Mouse (Mus musculus): ENCODE data around the gene Galnt12.

Gene Galnt12

DNA sequence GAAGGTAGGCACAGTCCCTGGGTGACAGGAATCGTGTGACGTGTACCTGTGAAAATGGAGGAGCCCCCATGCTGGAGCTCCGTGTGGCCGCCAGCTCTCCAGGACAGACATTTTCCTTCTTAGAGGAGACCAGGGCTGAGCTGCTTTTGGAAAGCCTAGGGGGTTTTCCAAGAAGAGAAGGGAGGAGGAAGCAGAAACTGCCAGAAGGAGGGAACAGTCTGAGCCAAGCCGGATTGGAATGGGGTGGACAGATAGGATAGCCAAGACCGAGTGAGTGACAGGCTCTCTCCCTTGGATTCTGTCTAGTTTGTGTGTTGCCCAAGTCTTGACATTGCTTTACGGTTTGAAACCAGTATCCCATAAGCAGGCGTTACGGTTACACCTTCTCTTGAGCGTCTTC is 11.9 kb downstream of the Galnt12 start:
- no peak for DNase-seq

DNA sequence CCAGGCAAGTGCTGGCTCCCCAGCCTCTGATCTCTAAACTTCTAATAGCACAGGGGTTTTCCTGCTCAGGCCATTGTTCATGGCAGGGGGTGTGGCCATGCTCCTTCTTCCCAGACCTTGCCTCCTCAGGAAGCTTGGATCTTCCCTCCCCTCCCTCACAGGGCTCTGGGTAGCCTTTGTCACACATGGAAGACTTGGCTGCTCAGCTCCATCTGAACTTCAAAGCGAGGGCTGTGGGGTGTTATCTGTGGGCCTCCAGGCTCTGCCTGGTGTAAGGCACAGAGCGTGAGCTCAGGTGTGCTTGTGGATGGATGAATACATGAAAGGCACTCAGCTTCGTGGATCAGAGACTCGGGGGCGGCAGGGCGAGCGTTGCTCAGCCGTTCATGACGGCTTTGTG is 20.2 kb downstream of the Galnt12 start:
- no peak for DNase-seq

DNA sequence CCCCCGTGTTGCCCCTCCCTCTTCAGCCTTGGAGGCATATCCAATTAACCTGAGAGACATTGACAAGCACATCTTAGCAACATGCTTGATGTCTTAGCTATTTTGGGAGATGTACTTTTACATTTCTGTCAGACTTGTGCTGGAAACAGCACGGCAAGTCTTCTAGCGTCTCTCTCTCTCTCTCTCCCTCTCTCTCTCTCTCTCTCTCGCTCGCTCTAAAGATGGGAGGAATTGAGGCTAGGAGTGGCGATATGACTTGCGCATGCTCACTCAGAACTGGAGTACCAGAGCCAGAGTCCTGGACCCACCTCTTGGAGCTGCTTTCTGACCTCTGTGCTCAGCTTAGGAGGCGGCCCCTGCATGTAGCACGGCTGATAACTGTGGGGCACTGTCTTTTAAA is 20.9 kb downstream of the Galnt12 start:
- DNase-seq = no peak

DNA sequence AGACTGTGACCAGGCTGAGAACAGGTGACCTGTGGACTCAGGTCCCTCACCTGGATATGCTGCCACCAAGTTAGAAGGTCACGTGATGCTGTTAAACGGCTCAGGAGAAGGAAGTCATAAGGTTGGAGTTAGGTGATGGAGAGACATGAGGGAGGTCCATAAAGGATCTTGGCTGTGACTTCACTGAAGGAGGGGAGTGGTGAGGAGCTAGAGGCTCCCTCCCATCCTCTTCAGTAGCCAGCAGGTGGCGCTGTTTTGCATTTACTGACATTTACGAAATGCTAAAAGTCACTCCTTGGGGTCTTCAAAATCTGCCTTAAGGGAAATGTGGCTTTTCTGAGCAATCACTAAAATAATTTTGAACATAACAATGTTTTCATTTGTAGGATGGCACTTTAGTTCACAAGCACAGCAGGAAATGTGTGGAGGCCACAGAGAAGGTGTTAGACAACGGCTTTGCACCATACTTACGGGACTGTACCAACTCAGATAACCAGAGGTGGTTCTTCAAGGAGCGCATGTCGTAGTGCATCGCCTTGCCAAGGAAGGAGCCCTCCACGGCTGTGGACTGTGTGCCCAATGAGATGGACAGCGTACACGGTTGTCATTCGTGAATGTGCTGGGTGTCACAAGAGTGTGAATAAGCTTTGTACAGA is 30.5 kb downstream of the Galnt12 start:
- DNase-seq = peak; percentile 63

DNA sequence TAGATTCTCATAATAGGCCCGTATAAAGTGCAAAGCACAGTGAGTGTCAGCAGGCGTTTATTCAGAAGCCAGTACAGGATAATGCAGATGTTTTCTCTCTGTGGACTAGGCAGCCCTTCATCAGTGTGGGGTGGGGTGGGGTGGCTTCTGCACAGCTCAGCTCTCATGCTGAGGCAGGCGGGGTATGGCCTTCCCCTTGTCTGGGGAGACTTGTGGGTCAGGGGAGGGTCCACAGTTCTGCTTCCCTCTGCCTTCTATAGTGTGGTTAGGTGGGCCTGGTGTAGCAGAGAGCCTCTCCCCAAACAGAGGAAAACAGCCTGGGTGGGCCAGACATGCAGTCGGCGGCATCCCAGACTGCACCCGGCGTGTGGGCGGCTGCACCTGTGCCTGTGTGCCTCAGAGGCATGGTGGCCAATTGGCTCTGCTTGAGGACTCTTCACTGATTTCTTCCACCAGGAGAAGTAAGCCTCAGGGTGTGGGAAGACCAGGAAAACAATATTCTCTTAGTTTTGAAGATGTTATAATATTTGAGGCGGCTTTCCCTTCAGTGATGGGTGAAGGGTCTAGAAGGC is 32.5 kb downstream of the Galnt12 start:
- no peak for DNase-seq

GRCm38 (mm10) chr4:47128515-47128914 is 36.8 kb downstream of the Galnt12 start:
- DNase-seq = peak; percentile 50

DNA sequence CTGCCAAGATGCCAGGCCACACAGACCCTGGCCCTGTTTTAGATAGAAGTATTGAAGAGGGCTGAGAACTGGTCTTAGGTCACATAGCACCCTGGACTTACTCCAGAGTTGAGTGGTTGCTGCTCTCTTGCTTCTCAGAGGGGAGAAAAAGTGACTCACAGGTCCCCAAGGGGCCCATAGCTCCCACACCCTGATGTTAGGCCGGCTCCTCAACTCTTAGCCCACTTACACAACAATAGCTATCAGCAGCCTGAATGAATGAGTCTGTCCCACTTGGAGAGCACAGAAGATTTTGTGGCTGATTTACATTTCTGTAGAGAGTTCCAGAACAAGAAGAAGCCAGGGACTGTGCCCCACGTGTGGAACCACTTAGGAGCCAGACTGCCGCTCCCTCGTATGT is 37.9 kb downstream of the Galnt12 start:
- no peak for DNase-seq

DNA sequence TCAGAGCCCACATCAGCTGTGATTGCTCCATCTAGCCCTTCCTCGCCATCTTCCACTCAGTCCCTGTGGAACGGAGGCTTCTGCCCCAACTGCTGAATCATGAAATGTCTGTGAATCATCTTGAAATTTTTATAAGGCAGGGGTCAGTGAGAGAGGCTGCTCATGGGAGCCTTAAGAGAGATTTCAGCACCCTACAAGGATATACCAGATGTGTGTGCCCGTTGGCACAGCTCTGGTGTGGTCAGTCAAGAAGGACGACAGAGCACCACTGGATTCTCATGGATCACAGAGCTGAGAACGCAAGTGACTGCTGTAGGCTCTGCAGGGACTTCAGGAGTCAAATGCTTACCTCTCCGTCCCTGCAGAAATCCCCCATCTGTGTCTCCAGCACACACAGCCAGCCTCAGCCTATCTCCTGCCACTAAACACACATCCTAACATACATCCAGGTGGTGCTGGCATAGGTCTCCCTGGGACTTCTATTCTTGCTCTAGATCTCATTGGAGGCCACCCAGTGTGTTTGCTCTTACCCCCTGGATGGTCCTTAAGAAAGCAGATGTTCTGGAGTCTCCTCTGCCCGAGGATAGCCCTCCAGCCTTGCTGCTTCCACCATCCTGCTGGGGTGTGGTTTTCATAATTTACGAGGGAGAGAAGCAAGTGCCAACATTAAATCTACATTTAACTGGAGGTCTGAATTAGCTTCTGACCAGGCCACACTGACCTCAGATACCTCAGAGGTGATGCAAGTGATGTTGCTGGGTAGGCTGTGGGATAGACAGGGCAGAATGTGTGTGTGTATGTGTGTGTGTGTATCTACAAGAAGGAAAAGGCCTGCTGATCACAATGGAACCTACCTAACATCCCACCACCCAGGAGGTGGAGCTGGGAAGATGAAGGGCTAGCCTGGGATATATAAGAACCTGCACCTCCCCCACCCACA is 38.7 kb downstream of the Galnt12 start:
- DNase-seq = no peak

- DNase-seq = no peak
These were observed 40.2 kb downstream of the Galnt12 start for GRCm38 (mm10) chr4:47131931-47132330.

GRCm38 (mm10) chr4:47132413-47132812 is 40.7 kb downstream of the Galnt12 start:
- peak; percentile 74 for DNase-seq

- peak; percentile 84 for DNase-seq
These were observed 45.0 kb downstream of the Galnt12 start for GRCm38 (mm10) chr4:47136699-47137101.

DNA sequence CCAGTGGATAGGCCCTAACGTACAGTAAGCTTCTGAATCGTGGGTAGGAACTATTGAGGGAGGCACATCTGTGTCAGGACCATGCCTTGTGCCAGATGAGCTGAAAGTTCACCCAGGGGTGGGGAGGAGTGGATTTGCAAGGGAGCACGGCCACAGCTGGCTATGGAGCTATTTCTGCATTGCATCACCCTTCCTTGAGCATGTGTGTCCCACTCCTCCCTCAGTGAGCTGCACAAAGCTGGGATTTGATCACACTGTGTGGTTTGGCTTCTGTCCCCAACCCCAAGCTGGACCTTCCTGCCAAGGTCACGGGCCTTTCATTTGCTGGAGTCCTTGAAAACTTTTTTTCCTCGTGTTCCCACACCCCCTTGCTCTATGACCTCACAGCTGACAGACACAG is 45.8 kb downstream of the Galnt12 start:
- DNase-seq = no peak

- no peak for DNase-seq
These were observed 46.7 kb downstream of the Galnt12 start for GRCm38 (mm10) chr4:47138411-47138810.

GRCm38 (mm10) chr4:47138967-47139777 is 47.5 kb downstream of the Galnt12 start:
- peak; percentile 78 for DNase-seq

DNA sequence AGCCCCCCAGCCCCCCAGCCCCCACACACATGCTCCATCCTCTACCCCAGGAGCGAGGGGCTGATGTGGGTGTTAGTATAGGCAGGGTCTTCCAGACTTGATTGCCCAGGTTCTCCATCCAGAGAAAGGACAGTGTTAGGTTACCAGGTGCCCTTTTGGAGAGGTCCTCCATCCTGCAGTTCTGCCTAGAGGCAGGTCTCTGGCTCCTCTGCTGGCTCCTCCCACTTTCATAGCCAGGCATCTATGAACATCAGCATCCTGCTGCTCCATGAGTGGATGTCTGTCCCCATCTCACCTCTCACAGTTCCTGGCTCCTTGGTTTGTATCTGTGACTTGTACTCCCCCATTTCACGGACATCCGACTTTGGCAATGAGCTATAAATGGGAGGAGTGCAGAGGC is 48.6 kb downstream of the Galnt12 start:
- no peak for DNase-seq

DNA sequence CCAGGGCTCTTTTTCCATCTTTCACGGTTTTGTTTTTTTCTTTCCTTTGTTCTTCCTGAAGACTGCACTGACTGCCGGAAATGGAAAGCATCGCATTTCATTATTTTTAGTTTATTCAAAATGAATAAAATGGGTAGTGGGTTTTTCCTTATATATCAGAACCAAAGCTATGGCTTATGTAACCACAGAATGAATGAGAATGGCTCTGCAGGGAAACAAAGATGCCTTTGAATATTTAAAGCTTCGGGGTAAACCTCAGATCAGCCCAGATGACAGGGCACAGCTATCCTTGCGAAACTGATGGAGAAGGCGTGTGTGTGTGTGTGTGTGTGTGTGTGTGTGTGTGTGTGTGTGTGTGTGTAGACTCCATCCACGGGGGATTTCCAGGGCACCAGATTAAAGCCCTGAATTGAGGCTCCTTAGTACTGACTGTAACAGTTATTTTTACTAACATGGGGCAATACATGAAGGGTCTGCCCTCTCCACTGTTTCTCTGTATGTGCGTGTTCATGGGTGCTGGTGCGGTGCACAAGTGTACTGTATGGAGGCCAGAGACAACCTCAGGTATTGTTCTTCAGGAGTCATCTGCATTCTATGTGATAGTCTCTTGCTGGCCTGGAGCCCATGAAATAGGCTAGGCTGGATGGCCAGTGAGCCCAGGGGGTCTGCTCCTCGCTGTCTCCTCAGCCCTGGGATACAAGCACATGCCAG is 49.9 kb downstream of the Galnt12 start:
- no peak for DNase-seq

DNA sequence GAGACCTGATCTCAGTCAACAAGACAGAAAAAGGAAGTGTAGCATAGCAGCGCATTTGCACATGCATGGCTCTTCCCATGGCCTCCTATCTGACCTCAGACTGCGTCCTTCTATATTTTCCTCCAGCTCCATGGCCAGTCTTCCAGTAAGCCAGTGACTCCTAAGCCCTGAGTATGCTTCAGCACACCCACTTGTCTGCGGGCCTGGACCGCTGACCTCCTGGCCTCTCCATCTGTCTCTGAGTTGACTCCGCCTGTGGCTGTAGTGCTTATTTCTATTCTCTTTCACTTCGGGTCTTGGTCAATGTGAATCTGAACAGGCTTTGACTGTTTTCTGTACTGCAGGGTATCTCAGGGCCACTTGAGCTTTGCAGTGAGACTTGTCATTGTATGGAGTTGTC is 52.1 kb downstream of the Galnt12 start:
- no peak for DNase-seq

DNA sequence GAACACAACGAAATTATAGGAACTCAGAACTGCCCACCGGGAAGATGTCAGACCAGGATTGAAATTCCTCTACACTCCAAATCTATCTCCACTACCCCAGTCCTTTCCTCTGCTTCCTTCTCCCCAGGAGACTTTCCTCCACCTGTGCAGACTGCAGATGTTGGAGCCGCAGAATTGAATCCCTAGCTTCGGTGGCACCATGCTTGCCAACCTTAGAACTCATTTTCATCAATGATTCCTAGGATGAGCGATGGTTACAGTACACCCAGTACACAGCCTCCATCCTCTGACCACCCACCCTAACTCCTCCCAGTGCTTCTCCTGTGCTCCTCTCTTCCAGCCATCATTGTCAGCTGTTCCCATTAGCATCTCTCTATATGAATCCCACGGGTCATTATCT is 53.6 kb downstream of the Galnt12 start:
- no peak for DNase-seq

GRCm38 (mm10) chr4:47146561-47146960 is 54.9 kb downstream of the Galnt12 start:
- no peak for DNase-seq

DNA sequence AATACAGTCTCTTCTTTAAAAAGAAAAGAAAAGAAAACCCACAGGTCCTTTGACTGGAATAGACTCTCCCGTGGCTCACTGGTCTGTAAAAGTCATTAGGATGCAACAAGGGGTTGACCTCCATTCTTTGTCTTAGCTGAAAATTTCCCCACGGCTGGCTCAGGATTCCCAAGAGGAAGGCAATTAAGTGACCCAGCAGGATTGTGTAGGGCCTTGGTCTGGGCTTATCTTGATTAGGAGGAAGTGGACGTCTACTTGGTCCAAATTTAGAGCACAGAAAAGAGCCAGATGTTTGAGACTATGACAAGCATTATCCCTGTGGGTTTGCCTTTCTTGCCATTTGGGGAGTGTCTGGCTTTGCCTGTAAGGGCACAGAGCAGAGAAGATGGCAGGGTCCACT is 58.3 kb downstream of the Galnt12 start:
- DNase-seq = peak; percentile 41

- no peak for DNase-seq
These were observed 59.1 kb downstream of the Galnt12 start for GRCm38 (mm10) chr4:47150806-47151205.

DNA sequence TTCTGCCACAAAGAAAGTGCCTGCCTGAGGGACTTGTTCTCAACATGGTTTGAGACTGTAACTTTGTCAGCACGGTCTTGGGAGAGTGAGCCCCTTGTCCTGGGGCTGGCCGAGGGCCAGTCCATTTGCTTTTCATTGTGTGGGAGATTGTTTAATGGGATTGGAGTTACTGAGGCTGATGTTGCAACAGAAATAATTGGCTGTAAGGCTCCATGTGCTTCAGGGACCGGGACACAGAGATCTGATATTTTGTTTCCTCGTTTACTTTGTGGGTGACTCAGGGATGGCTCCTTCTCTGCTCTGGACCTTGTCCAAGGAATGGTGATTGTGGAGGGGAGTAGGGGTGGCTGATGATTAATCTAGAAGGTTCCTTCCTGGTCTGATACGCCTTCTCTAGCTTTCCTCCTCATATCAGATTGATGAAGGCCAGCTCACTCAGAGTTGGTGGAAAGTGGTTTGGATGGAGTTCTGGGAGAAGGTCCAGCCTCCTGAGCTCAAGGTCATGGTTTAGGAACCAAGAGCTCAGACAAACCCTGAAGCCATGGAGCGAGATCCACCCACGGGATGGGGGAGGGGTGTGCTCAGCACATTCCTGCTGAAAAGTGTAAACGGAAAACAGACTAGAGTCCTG is 60.0 kb downstream of the Galnt12 start:
- peak; percentile 36 for DNase-seq

Data from kidney, postnatal 14 days (tissue).